Mouse (Mus musculus) fibroblast of lung, adult 2 months (primary cell): ENCODE measurements around the gene Zfp39.
"Not testable (repeated sequence)": the region's sequence is repeated elsewhere in the genome, so short reads cannot be mapped to it uniquely, and the experiment has no call there.

ENCODE experiments used
- DNase-seq: peaks from one replicate; pipeline ENCODE4 v3.0.0-alpha.2; 2011; ENCODE audit warnings: low read depth

Gene Zfp39

DNA sequence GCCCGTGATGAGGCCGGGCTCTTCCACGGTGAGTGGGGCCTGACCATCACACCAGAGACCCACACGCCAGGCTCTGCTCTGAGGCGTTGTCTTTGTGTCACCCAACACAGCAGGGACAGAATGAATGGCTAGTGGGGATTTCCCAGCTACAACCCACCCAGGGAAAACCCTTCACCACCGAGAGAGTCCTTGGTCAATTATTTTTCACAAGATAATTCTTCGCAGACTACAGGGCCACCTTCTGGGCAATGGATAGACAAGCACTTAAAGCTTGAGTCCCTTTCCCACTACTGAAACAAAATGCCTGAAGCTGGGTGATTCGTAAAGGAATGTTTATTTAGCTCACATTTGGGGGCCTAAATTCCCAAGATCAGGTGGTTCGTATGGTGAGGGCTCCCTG, 18.4 kb upstream of the Zfp39 start:
- DNase-seq = no peak

DNA sequence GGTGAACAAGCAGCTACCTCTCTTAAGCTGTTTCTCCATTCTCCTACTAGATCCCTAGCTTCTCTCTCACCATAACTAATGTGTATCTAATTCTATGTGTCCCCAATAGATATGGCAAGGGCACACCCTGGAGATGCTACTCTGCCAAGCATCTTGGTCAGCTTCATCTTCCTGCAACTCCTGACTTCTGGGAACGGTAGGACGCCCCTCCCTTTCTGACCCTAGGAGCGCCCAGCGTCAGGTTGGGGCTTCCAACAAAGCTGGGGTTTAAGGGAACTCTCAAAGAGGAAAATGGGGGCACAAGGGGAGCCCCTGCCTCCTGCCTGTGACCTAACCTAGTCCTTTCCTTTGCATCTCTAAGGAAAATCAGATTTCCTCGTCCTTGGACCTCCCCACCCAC, 14.7 kb upstream of the Zfp39 start:
- no peak for DNase-seq

DNA sequence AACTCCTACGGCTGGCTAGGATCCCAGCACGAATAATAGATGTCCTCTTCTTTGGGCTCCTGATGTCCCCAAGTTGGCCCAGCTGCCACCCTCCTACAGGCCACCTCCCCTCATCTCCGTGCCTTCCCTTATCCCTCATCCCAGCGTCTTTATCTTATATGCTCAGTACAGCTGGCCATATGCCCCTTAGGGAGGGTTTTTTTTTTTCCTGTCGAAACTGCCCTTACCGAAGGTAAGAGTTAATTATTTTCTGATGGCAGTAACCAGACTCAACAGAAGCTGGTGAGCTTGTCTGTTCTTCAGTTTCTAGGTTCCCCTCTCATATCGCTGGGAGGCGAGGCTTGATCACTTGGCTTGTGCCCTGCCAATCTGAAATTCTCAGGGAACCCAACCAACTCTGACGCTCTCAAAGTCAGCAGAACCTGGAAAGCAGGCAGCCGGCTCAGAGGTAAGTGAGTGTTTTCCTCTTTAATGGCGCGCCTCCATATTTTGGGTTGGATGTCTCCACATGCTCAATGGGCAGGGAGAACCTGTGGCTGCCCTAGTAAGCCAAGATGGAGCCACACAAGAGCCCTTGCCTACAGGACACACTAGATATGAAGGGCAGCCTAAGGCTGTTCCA, 13.8 kb upstream of the Zfp39 start, which contains the start of gene Btnl10:
Gene Btnl10 (plus strand): TSS at position 164 of the 622 bp plus-strand sequence.
- no peak for DNase-seq

DNA sequence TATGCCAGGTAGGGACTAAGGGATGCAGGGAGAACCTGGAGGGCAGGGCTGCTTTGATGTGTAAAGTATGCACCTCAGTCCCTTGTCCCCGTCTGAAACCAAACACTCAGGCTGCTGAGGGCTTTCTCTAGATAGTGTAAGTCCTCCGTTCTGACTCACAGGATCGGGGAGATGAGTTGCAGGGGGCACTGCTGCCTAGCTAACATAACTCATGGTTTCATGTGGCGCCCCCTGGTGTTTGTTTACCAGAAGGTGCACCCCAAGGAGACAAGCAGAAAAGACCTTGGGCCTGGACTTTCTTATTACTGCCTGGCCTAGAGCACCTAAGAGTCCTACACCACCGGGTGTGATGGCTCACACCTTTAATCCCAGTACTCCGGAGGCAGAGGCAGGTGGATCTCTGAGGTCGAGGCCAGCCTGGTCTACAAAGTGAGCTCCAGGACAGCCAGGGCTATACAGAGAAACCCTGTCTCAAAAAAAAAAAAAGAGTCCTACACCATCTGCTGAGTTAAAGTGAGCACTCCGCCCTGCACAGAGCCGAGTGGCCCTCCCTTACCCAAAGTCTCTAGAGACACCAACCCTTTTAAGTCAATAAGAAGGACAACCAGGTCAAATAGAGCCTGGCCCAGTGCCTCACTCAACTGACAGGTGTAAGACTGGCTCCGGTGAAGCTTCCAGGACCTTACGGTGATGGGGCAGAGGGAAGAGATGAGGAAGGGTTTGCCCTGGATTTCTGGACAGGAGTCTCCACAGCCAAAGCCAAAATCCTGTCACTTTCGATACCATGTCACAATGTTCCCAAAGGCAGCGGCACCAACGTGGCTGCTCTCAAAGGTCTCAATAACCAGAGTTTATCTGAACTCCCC, 13.1 kb upstream of the Zfp39 start:
- DNase-seq = no peak

DNA sequence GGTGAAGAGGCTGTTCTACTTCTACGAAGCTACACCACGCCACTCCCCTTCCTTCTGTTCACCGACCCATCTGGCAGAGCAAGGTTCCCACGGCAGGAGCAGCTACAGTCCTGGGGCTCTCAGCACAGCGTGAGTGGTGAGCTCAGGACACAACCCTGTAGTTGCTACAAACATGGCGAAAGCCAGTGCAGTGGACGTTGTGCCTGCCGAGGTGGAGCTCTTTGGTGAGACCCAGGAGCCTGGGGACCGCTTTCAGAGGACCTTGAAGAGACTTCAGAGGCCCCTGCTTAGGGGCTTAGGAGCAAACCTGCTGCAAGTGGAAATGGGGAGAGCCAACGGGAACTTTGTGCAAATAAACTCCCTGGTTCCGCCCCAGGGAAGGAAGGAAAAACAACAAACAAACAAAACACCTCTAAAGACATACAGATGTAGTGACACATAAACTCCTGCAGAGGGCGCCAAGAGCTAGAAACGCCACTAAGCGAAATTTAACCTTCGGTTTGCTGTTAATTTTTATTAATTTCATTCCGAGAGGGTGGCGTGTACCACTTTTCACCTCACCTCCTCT, 10.5 kb upstream of the Zfp39 start:
- no peak for DNase-seq

DNA sequence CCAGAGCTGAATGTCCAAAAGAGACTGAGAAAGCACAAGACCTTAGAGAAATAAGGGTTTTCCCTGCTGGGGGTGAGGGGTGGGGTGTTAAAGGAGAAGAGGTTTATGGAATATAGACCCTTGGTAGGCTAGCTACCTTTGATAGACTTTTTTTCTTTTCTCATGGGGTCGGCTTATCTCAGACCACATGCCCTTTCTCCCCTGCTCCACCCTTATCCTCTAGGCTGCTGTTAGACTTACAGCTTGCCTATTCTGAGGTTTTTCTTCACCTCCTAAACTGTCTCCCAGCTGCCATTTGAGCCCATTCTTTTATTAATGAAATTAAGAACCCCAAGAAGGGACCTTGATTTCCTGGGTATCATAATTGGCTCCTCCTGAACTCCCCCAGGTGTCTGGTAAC, 9.8 kb upstream of the Zfp39 start:
- DNase-seq = no peak

DNA sequence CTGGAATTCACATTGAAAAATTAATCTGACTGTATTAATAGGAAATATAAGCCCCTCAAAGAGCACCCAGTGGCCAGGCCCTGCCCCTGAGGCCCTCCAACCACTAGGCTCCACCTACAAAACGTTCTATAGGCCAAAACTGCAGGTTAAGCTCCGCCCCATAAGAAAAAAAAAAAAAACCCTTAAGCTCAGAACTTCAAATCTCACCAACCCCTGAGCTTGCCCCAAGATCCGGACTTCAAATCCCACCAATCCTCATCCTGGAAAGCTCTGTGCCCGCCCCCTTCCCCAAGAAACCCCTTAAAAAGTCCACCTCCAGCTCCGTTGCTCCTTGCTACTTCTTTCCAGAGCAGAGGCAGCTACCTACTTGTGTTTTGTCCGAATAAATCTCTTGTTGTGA, 813 bp upstream of the Zfp39 start:
- DNase-seq = peak; percentile 15

DNA sequence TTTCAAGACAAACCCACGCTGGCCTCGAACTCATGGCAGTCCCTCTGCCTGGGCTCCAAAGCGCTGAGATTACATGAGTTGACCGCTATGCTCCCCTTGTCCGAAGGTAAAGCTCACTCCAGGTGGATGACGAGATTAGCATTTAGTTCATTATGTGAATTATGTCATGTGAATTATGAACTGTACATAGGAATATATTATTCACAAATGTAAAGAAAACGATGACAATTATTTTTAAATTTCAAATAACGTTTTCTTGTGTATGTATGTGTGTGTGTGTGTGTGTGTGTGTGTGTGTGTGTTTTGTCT, 339 bp upstream of the Zfp39 start:
- no peak for DNase-seq

DNA sequence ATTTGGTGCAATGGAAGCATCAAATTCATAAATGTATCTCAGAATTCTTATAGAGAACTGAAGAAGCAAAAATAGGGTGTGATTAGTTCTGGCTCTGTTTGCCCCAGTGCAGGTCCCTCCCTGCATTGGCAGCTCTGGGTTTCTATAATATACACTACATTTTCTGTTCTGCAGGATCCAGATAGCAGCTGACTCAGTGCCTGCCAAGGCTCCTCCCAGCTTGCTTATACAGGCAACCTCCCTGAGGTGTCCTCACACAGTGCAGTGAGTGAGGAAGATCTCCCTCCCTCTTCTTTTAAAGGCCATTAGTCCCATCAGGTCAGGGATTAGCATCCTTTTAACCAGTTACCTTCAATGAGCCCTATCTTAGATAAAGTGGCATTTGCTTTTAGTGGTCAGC, 2.9 kb downstream of the Zfp39 start:
- DNase-seq = no peak

DNA sequence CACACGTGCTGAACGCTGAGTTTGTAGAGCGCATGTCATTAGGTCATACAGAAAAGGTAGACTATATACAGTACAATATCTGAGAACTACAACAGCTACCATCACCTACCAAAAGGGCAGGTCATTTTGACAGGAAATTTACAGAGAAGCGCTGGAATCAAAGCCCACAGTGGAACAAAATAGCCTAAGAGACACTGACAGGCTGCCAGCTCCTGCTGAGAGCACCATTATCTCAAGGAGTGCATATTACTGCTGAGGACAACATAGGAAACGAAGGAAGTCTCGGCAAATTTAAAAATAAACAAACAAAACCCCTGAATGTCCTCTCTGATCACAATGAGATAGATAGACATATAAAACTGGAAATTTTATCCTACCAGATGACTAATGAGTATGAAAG, 6.5 kb downstream of the Zfp39 start:
- DNase-seq = no peak

DNA sequence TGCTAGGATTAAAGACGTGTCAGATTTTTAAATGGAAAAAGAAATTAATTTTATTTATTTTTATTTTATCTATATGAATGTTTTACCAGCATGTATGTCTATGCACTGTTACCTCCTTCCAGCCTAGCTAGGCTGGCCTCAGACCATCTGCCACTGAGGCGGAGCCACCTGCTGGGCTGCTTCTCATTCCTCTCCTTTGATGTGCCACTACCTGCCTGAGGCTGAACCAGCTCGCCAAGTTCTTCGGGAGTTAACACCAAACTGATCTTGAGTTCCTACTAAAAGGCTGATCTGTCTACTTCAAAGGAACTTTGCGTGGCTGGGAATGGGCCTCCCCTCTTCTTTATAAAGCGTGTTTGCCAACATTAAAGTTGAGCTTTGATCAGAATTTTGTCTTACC, 9.6 kb downstream of the Zfp39 start:
- no peak for DNase-seq

DNA sequence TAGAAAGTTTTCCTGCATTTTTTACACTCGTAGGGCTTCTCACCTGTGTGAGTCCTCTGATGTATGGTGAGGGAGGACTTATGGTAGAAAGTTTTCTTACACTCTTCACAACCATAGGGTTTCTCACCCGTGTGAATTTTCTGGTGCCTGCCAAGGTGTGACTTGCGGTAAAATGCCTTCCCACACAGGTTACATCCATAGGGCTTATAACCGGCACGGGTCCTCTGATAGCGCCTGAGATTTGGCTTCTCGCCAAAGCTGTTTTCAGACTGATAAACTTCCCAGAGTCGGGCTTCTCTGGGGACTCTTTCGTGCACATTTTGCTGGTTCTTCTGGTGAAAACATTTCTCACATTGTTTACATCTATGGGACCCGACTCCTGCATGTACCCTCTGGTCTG, 13.5 kb downstream of the Zfp39 start:
- no peak for DNase-seq

DNA sequence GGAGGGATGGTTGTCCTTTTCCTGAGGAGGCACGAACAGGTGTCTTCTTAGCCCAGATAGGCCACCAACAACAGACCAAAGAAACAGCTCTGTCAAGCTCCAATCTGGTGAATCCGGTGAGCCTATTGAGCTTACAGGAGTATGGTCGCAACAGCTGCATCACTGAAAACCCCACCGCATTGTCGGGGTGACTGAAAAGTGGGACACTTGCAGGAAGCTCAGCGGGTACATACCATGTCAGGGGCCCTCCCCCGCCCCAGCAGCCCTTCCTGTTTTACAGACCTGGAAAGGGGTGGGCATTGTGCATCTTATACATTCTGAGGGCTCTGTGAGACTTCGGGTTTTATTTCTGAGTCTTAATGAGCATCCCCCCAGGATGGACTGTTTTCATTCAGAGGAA, 20.3 kb downstream of the Zfp39 start:
- DNase-seq = no peak

DNA sequence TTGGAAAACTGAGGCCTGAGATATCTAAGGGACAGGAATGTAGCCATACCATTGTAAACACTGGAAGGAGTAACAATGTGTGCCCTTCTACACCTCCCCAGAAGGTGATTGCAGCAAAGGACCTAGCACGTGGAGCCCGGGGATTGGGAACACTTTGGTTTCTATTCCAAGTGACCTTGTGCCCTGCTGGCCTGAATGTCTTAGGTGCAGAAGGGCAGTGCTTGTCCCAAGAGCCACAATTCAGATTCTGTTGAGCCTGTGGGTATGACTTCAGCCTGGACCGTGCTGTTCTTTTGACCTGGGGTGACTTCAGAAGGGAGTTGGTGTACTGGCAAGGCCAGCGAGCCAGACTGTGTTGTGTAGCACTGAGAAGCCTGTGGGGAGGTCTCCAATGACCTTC, 33.1 kb downstream of the Zfp39 start:
- no peak for DNase-seq

DNA sequence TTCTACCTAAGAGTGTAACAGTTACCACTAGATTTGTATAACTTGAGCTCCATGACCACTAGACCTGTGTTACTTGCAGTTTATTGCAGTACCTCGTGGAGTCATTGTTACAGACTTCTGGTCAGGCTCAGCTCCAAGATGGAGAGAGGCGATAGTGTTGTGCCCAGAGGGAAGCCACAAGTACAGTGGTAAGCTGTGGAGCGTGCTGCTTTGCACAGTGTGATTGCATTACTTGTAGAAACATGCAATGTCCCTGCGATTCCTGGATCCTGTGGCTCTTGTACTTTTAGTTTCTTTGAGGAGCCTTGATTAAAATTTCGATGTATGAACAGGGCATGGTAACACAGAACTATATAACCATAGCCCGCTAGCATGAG, 36.1 kb downstream of the Zfp39 start:
- no peak for DNase-seq

DNA sequence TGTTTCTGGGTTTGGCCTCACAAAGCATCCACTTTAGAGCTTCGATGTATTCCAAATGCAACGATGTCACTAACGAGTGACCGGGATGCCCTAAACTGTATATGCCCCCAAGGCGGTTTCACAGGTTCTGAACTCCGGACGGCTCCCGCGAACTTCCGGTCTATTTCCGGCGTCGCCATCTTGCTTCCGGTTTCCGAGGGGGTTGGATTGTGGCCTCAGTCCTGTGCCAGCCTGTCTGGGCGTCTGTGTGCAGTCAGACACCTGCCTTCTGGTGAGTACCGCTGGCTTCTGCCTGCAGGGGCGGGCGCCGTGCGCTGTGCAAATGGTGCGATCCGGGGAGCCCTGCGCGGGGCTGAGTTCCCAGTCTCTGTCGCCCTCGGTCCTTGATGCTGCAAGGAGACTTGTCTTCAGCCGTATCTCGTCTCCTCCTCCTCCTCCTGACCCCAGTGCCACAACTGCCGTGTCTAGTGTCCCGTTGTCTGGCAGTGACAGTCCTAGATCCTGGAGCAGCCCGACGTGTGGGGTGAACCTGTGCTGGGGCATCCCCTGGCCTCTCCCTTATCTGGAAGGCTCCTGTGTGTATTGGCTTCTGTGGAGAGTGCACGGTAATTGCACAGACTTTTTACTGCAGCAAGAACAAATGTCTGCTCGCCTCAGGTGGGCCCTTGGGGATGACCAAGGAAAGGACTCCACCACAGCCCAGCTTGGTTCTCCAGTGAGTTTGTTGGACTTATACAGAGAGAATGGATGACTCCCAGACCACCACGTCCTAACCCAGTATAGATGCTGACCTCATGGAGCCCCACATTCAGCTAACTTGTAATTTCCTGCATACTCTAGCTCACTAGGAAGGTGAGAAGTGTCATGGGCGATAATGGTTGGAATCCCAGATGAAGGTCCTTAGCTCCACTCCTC, 36.7 kb downstream of the Zfp39 start, which contains the start of gene 2810021J22Rik:
Gene 2810021J22Rik (plus strand): TSS at position 178 of the 915 bp plus-strand sequence.
- DNase-seq = peak; percentile 53

DNA sequence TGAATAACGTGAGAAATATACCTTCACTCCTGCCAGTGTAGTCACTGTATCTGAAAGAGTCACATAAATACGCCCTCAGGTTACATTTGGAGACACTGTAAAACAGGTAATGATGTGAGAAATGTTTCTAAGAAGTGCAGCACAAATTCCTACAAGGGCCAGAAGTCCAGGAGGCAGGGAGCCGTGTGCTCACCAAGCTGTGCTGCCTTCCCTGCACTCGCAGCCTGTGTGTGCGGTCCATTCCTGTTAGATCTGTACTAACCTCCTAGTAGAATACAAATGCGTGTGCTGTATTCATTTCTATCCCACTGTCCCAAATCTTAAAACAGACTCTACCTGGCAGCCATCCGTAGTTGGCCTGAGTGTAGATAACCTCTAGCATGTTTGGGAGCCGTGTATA, 43.3 kb downstream of the Zfp39 start:
- DNase-seq = no peak

DNA sequence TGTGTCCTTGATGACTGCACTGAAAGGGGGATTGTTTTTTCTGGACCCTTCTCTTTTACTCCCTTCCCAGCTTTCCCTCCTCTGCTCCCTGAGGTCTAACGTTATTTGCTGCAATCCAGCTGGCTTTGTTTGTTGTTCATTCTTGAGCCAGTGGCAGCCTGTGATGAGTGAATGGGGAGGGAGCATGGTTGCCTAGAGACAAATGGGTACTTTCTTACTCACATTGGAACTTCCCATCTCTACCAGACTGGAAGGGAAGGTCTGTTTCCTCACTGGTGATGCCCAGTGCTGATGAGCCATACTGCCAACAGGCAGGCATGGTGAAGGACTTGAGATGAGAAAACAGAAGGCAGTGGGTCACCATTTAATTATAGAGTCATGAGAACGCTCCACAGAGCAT, 54.3 kb downstream of the Zfp39 start:
- DNase-seq = no peak

DNA sequence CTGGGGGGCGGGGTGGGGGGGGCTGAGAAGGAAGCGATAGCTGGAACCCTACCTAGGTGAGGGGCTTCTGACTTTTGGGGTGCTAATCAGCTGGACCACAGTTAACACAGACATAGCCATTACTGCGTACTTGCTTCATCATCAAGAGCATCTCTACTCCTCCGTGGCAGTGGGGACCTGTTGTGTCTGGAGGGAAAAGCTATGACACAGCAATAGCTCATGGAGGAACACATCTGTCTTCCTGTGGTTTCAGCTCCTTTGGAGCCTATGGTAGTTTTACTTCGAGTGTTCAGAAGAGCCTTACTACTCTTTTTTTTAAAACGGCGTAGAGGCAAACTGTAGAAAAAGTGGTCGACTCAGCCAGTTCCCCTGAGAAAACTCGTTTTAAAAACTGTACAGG, 56.4 kb downstream of the Zfp39 start:
- no peak for DNase-seq

DNA sequence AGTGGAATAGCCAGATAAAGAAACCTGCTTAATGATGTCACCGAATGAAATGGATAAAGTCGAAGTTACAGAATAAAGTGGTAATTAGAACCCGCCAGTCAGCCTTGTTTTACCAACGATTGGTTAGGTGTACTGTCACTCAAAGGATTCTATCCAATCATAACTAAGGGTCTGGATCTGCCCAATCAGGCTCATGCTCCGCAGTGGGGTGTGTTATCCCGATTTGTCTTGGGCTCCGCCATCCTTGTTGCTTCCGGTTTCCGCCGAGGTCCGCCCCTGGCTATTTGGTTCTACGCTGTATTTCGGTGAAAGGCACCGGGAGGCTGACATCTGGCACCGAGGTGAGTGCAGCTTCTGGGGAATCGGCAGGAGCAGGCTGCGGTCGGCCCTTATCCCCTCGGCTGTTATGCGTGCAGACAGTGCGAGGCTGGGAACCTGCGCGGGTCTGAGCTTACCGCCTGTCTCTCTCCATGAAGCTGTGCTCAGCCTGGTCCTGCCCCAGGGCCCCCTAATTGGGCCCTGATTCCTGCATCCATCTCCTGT, 57.0 kb downstream of the Zfp39 start, which contains the start of gene Gm12258:
Gene Gm12258 (plus strand): TSS at position 240 of the 543 bp plus-strand sequence.
- peak; percentile 98 for DNase-seq

DNA sequence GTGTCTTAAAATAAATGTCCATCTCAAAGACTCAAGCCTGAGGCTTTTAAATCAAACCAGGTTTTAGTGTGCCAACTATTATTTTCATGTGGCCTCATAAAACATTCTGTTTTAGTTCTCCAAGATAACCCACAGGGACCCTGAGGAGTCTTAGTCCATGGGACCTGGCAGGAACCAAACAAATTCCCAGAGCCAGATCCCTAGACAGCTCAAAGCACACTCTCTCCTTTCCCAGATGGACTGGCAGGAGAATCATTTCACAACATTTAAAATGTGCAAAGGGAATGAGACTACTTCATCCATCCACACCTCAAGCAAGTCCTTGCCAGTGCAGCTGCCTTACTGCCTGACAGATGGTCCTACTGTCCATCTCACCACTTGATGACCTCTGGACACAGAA, 65.1 kb downstream of the Zfp39 start, which contains the start of gene Olfr311:
Gene Olfr311 (plus strand): TSS at position 301 of the 400 bp plus-strand sequence.
- DNase-seq = not testable (repeated sequence)
